Mouse (Mus musculus): ENCODE measurements around the gene Spats2l.

DNA sequence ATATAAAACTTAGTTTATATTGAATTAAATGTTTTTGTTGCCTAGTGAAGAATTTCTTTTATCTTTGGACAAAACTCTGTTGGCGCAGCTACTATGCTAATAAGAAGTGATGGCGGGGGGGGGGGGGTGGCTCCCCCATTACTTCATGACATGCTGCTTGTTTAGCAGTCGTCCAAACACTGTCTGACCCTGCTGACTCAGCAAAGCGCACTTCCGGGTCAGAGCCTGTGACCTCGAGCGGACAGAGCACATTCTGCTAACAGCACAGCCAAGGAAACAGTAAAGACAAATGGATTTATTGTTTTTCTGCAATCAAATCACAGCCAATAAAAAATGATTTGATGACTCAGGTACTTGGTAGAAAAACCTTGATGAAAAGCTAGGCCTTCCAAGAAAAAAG lies 61.2 kb downstream of the Spats2l start:
- TF ChIP-seq EP300 (IDR thresholded peaks at IDR 0.05; ENCODE audit: insufficient read depth, low read depth, low read length) (no peak), POLR2A (IDR thresholded peaks at IDR 0.05; ENCODE audit: insufficient read depth, low read depth, low read length) (no peak)
